ENCODE assay signal across 8 mouse cellular contexts in the genomic region with DNA sequence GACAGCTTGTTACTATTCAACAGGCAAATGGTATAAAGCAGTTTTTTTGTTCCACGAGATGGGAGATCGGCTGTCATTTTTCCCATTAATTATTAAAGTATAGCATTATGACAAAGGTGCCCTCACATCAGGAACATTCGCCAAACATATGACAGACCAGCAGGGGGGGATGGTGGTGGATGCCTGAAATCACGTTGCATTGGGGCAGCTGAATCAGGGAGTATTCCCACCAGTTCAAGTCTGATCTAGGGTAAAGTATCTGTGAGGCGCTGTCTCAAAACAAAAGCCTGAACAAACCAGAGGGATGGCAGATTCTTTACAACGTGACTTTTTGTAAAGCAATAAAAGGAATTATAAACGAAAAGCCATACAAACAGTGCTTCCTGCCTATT. TPM values are rescaled to one million over a fixed set of nuclear protein-coding genes. Genes with fewer than 3 reads are reported as not detected.
DNase-seq lines count a peak whose midpoint lies in the region; ATAC-seq and TF ChIP-seq lines count a peak whose summit lies in the region.

No protein-coding gene starts in this region.

- H3K27ac ChIP-seq in cerebellum, adult 2 months (ENCODE audit: insufficient read depth, low read length): no peak overlapping the region
- peak overlapping the region; percentile 21; the same call in 1 of the 2 replicates for H3K27ac ChIP-seq in forebrain, embryonic 15.5 days (replicated peaks)
- H3K27ac ChIP-seq in intestine, embryonic 14.5 days (ENCODE audit: low read depth): 0 out of 2 replicates have a peak overlapping the region, but pooled peaks have one; percentile 54
- H3K27ac ChIP-seq in liver, postnatal 0 days (ENCODE audit: low read depth): peak overlapping the region; percentile 96
- peak overlapping the region; percentile 78; the same call in 1 of the 2 replicates for H3K27ac ChIP-seq in neural tube, embryonic 13.5 days (replicated peaks)

- no peak for ATAC-seq in forebrain, embryonic 15.5 days (replicated peaks)
- ATAC-seq in intestine, embryonic 14.5 days (replicated peaks; ENCODE audit: low FRiP score, low TSS enrichment, low read depth): no peak
- peak; percentile 43; the same call in 1 of the 2 replicates for ATAC-seq in liver, postnatal 0 days
- no peak for ATAC-seq in neural tube, embryonic 13.5 days (ENCODE audit: low read depth)

- no peaks in the 10 kb centered on the region for H3K27me3 ChIP-seq in cerebellum, adult 2 months (ENCODE audit: control insufficient read depth, insufficient read depth, low read length)
- no peaks in the 10 kb centered on the region for H3K27me3 ChIP-seq in forebrain, embryonic 15.5 days
- no peaks in the 10 kb centered on the region for H3K27me3 ChIP-seq in intestine, embryonic 14.5 days (replicated peaks; ENCODE audit: control insufficient read depth, insufficient read depth, low read length)
- H3K27me3 ChIP-seq in liver, postnatal 0 days (ENCODE audit: insufficient read depth, low read length): no peaks in the 10 kb centered on the region
- no peaks in the 10 kb centered on the region for H3K27me3 ChIP-seq in neural tube, embryonic 13.5 days

- no peak for TF ChIP-seq CTCF in cerebellum, adult 2 months (IDR thresholded peaks at IDR 0.05; ENCODE audit: borderline replicate concordance, insufficient read depth, low read depth, low read length)
- TF ChIP-seq CTCF in liver, postnatal 0 days (IDR thresholded peaks at IDR 0.05; ENCODE audit: low read depth): peak; percentile 70

- DNase-seq in urinary bladder, postnatal 25 days (ENCODE audit: low spot score): peak; percentile 26
- no peak for DNase-seq in urinary bladder, postnatal 10 days (ENCODE audit: low spot score)
- DNase-seq in cerebellum, adult 2 months: peak; percentile 47 to 56
- peak; percentile 66 for DNase-seq in intestine, embryonic 14.5 days (ENCODE audit: low spot score)
- peak; percentile 65 for DNase-seq in liver, postnatal 0 days
- DNase-seq in urinary bladder, adult 2 months (ENCODE audit: low spot score): no peak

- peak overlapping the region; percentile 79 for H3K9ac ChIP-seq in forebrain, embryonic 15.5 days (replicated peaks)
- peak overlapping the region; percentile 79 for H3K9ac ChIP-seq in intestine, embryonic 14.5 days (ENCODE audit: low read length)
- peak overlapping the region; percentile 87 for H3K9ac ChIP-seq in liver, postnatal 0 days (replicated peaks)
- H3K9ac ChIP-seq in neural tube, embryonic 13.5 days: peak overlapping the region; percentile 88

- H3K4me1 ChIP-seq in cerebellum, adult 2 months (ENCODE audit: control insufficient read depth, insufficient read depth, low read length): peaks cover 5% of the 10 kb centered on the region; the same call in 1 of the 2 replicates
- peaks cover 21% of the 10 kb centered on the region for H3K4me1 ChIP-seq in forebrain, embryonic 15.5 days
- H3K4me1 ChIP-seq in intestine, embryonic 14.5 days (replicated peaks; ENCODE audit: control insufficient read depth, insufficient read depth, low read length): peaks cover 9% of the 10 kb centered on the region; the same call in 1 of the 2 replicates
- H3K4me1 ChIP-seq in liver, postnatal 0 days (ENCODE audit: insufficient read depth): peaks cover 13% of the 10 kb centered on the region
- peaks cover 31% of the 10 kb centered on the region for H3K4me1 ChIP-seq in neural tube, embryonic 13.5 days (replicated peaks)

- TF ChIP-seq POLR2A in cerebellum, adult 2 months (IDR thresholded peaks at IDR 0.05; ENCODE audit: borderline replicate concordance, insufficient read depth, low read length): no peak

- TF ChIP-seq EP300 in liver, postnatal 0 days (IDR thresholded peaks at IDR 0.05; ENCODE audit: low read depth): no peak

- H3K9me3 ChIP-seq in forebrain, embryonic 15.5 days: no peaks in the 10 kb centered on the region
- no peaks in the 10 kb centered on the region for H3K9me3 ChIP-seq in intestine, embryonic 14.5 days (ENCODE audit: control insufficient read depth, low read length)
- H3K9me3 ChIP-seq in liver, postnatal 0 days (ENCODE audit: low read length): no peaks in the 10 kb centered on the region
- no peaks in the 10 kb centered on the region for H3K9me3 ChIP-seq in neural tube, embryonic 13.5 days

- H3K36me3 ChIP-seq in forebrain, embryonic 15.5 days: no peaks in the 10 kb centered on the region
- H3K36me3 ChIP-seq in intestine, embryonic 14.5 days (ENCODE audit: control insufficient read depth, insufficient read depth, low read length): no peaks in the 10 kb centered on the region; the same call in 1 of the 2 replicates
- peaks cover 3% of the 10 kb centered on the region; the same call in 1 of the 2 replicates for H3K36me3 ChIP-seq in liver, postnatal 0 days (replicated peaks; ENCODE audit: insufficient read depth, low read length)
- peaks cover 6% of the 10 kb centered on the region; the same call in 1 of the 2 replicates for H3K36me3 ChIP-seq in neural tube, embryonic 13.5 days

- 9% methylated on average over 7 of the region's 7 CpGs for WGBS in cerebellum, adult 2 months
- 17% methylated on average over 7 of the region's 7 CpGs for WGBS in forebrain, embryonic 15.5 days
- WGBS in intestine, embryonic 14.5 days: 21% methylated on average over 7 of the region's 7 CpGs
- WGBS in liver, postnatal 0 days (ENCODE audit: insufficient replicate concordance): 17% methylated on average over 7 of the region's 7 CpGs
- 18% methylated on average over 7 of the region's 7 CpGs for WGBS in neural tube, embryonic 13.5 days

- H3K4me2 ChIP-seq in forebrain, embryonic 15.5 days (replicated peaks): peak overlapping the region; percentile 85
- peak overlapping the region; percentile 74 for H3K4me2 ChIP-seq in intestine, embryonic 14.5 days (ENCODE audit: low read length)
- H3K4me2 ChIP-seq in liver, postnatal 0 days (ENCODE audit: low read depth, low read length): peak overlapping the region; percentile 96
- H3K4me2 ChIP-seq in neural tube, embryonic 13.5 days: peak overlapping the region; percentile 87

- H3K4me3 ChIP-seq in cerebellum, adult 2 months (replicated peaks; ENCODE audit: insufficient read depth, low read depth, low read length): peak overlapping the region; percentile 86
- H3K4me3 ChIP-seq in forebrain, embryonic 15.5 days: peak overlapping the region; percentile 84
- peak overlapping the region; percentile 76 for H3K4me3 ChIP-seq in intestine, embryonic 14.5 days (ENCODE audit: low read depth, low read length)
- H3K4me3 ChIP-seq in liver, postnatal 0 days (ENCODE audit: low read depth, low read length): peak overlapping the region; percentile 82
- H3K4me3 ChIP-seq in neural tube, embryonic 13.5 days: peak overlapping the region; percentile 85

RNA-seq across cellular contexts. Expression of a gene that starts 1.1 kb away (rescaled TPM):
- polyA plus RNA-seq in cerebellum, adult 2 months (2012; rRNA removed): 89.8 and 109 TPM in 2 replicates
- 107 and 113 TPM in 2 replicates for polyA plus RNA-seq in forebrain, embryonic 15.5 days (2015; fragmentation: Nextera tagmentation; extraction: Ambion mirVana)
- polyA plus RNA-seq in intestine, embryonic 14.5 days (2014; fragmentation: Nextera tagmentation; extraction: Ambion mirVana): 57.8 and 64.0 TPM in 2 replicates
- 34.2 and 40.5 TPM in 2 replicates for polyA plus RNA-seq in liver, postnatal 0 days (2015; fragmentation: Nextera tagmentation; extraction: Ambion mirVana)
- 111 and 118 TPM in 2 replicates for polyA plus RNA-seq in neural tube, embryonic 13.5 days (2015; fragmentation: Nextera tagmentation; extraction: Ambion mirVana)
- 55.1 and 56.2 TPM in 2 replicates for polyA plus RNA-seq in urinary bladder, adult 2 months (2012; rRNA removed)

Comparison
In these comparisons a context has a peak if more than half of its experiments do, and no peak if none do; other contexts are left out.
1. DNase-seq: peak in urinary bladder, postnatal 25 days (single experiment), cerebellum, adult 2 months (2 of 2), intestine, embryonic 14.5 days (single experiment) and liver, postnatal 0 days (single experiment); none in urinary bladder, postnatal 10 days (single experiment) and urinary bladder, adult 2 months (single experiment).
2. Peak in every context shown above with its lines, with median percentiles within 50 percentile points of each other: H3K4me3 ChIP-seq, H3K4me2 ChIP-seq and H3K9ac ChIP-seq.